Mouse (Mus musculus) urinary bladder, postnatal 14 days (tissue): ENCODE measurements around the gene Zmynd10.

Experiments used
- DNase-seq: peaks from one replicate; pipeline ENCODE4 v3.0.0; 2021; ENCODE audit warnings: low spot score

Gene Zmynd10

GRCm38 (mm10) chr9:107580501-107581317 is 33.6 kb downstream of the Zmynd10 start, which contains the start of gene Hyal3:
TSS of gene Hyal3 (plus strand) at chr9:107580818.
- peak; percentile 93 for DNase-seq

DNA sequence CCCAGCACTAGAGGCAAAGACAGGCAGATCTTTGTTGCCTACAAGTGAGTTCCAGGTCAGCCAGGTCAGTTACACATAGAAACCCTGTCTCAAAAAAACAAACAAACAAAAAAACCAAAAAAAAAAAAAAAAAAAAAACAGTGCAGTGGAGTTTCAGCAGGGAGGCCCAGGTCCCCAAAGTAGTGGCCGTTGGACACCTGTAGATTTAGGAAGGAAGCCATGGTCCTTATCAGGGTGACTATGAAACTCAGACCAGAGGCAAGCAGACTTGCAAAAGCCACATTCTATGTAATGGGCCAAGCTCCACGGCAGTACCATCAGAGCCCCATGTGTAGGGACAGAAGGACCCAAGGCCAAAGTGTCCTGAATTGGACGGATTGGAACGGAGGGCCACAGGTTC is 34.5 kb downstream of the Zmynd10 start:
- DNase-seq = no peak

- DNase-seq = no peak
Measured at GRCm38 (mm10) chr9:107582509-107583062, 35.5 kb downstream of the Zmynd10 start.

DNA sequence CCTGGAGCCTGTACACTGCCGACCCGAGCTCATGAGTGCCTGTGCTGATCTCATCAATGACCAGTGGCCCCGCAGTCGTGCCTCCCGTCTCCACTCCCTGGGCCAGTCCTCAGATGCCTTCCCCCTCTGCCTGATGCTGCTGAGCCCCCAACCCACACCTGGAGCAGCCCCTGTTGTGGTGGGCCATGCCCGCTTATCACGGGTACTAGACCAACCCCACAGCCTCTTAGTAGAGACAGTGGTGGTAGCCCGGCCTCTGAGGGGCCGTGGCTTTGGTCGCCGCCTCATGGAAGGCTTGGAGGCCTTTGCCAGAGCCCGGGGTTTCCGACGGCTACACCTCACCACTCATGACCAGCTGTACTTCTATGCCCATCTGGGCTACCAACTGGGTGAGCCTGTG is 36.1 kb downstream of the Zmynd10 start:
- no peak for DNase-seq

DNA sequence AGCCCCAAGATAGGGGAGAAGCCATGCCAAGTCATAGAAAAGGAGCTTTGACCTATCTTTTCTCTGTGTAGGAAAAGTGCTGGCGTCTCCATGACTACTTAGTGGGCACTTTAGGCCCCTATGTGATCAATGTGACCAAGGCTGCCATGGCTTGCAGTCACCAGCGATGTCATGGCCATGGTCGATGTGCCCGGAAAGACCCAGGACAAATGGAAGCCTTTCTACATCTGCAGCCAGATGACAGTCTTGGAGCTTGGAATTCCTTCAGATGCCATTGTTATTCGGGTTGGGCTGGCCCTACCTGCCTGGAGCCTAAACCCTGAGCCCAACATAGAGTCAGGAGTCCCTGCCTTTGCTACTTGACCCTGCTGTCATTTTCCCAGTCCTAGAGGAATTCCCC is 39.4 kb downstream of the Zmynd10 start:
- DNase-seq = no peak

DNA sequence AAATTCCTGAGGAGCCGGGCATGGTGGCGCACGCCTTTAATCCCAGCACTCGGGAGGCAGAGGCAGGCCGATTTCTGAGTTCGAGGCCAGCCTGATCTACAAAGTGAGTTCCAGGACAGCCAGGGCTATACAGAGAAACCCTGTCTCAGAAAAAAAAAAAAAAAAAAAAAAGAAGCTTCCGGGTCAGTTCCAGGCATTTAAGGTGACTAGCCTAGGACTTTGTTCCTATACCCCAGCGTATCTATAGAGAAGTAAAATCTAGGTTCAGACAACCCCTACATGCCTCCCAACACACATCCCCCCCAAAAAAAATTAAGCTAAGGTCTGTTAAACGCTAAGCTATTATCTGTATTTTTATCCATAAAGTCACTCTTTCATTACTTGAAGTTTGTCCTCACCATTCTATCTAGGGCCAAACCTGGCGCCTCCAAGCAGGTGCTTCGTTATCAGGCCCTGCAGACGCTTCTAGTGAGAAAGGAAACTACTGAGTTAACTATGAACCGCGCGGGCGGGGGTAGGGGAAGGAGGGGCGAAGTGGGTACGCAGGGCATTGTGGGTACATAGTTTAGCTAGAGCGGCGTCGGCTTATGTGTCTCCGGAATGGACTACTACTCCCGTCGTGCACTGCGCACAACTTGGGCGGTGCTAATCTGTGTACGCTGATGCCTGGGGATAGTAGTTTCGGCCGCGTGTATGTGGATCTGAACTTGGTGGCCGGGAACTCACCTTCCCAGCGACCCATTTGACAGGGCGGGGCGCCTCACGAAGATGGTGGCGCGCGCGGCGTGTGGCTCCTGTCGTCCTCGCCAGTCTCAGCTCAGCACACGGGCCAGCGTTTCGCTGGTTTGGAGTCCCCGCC is 40.1 kb downstream of the Zmynd10 start, which contains the start of gene Ifrd2:
Ifrd2 (plus strand) TSS at position 669 of the 859 bp plus-strand sequence.
- DNase-seq = peak; percentile 97

DNA sequence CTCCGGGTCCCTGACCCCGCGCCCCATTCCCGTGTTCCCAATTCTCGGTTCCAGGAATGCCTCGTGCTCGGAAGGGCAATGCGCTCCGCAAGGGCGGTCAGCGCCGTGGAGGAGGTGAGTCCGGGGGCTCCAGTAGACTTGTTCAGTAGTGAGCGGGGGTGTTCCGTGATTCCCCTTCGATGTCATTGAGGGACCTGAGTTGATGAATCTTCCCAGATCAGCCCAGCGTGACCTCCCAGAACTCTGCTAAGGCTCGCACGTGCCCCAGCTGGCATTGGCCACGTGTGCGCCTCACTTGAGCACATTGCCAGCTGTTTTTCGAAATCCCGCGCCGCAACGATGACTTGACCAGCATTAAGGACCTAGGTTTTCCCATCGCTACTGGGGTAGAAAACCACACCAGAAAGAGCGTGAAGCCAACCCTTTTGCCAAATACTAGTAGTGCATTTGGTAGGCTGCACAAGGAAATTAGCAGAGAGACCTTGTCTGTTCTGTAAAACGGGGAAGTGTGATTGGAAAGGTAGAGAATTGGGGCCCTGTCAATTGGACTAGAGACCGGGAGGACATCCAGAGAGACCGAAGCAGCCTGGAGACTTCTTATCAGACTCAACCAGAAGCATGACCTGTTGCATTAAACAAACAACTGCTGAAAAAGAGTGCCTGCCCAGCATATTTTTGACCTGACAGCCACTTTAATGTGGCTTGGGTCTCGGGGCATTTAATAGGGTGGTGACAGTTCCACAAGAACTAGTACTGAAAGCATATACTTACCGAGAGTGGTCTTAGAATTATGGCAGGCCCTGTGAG is 40.9 kb downstream of the Zmynd10 start:
- DNase-seq = no peak

DNA sequence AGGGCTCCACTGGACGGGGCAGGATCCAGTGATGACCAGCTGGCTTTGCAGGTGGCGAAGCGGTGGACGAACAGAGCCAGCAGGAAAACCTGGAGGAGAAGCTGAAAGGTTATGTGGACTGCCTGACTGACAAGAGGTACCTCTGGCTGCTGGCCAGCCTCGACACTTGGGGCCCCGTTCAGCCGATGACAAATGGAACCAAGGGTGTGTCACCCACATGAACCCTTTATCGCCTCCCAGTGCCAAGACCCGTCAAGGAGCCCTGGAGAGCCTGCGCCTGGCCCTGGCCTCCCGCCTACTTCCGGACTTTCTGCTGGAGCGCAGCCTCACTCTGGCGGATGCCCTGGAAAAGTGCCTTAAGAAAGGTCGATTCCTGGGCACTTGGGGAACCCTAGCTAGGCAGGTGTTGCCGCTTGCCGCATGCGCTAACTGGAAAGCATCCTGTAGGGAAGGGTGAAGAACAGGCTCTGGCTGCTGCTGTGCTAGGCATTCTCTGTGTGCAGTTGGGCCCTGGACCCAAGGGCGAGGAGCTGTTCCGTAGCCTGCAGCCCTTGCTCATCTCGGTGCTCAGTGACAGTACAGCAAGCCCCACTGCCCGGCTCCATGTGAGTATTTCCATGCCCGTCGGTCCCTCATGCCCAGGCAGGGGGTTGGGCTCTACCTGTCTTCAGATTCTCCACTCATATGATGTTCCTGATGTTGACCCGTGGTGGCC is 43.1 kb downstream of the Zmynd10 start:
- no peak for DNase-seq

DNA sequence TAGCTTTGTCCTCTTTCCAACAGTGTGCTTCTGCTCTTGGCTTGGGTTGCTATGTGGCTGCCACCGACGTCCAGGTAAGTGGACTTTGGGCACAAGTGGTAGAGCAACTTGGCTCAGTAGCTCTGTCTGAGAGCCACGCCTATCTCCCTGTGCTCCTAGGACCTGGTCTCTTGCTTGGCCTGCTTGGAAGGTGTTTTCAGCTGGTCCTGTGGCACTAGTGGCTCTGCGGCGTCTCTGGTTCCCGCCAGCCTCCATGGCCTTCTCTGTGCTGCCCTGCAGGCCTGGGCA is 43.6 kb downstream of the Zmynd10 start:
- DNase-seq = no peak

DNA sequence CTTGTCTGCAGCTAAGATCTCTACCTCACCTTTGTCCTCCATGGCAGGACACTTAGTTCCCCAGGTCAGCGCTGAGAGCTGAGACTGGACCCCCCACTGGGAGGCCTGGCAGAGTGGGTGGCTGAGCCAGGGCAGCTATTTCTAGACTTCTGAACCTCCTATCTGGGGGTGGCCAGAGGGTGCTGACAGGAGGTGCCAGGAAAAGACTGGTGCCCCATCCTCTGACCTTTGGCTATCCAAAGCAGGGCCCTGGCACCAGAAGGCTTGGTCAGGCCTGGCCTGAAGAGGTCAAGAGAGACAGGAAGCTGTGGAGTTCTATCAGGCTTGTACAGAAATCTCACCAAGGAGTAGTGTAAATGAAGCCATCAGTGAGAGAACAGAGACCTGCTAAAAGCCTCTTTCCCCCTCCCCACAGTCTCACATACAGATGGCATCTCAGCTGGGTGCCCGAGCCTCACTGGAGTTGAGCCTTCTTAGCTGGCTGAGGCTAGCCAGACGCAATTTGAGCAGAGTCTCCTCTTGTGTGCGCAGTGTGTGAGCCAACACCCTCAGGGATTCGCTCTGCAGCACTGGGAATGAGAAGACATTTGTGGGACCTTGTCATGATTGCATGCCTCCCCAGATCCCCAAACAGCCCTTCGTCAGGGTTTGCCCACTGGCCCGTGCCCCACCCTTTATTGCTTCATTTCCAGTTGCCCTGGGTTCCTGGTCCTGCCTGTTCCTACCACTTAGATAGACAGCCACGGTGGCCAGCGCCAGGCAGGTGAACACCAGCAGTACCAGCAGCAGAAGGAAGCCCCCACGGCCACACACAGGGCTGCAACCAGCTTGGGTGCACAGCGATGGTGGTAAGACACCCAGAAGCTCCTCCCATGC is 46.2 kb downstream of the Zmynd10 start:
- no peak for DNase-seq

GRCm38 (mm10) chr9:107594281-107595062 is 47.4 kb downstream of the Zmynd10 start:
- DNase-seq = no peak

DNA sequence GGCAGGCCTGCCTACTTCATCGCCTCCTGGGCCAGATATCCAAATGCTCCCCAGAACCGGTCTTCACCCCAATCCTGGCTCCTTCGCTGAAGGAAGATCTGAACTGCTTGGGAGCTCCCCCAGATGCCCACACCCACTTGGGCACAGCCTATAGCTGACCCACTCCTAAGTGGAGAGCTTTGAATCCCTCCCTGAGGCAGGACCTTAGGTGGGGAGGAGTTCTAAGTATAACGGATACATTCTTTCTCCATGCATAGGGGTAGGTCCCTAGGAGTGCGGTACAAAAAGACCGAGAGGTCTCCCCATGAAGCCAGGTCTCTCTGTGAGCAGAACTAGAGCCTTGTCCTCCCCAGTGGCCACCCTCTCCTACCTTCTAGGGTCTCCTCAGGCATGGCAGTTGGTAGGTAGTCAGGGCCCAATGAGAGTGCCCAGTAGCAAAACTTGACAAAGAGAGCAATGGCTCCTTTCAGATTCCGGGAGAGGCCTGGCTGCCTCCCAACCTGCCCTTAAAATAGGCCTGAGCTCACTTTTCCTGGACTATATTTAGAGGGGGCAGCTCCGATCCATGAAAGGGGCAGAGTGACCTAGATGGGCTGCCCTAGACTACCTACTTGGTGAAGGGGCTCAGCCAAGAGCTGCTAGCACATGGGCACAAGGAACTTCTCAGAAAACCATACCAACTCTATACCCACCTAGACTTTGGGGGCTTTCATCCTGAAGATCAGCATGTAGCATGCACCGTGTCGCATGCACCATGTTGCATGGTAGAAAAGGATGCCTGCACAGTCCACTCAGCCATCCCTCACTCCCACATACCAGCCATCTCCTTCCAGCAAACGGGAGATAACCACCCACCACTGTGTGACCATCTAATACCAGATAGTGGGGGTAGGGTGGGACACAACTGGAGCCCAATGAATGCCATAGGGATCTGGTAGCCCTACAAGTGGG is 49.8 kb downstream of the Zmynd10 start:
- no peak for DNase-seq

DNA sequence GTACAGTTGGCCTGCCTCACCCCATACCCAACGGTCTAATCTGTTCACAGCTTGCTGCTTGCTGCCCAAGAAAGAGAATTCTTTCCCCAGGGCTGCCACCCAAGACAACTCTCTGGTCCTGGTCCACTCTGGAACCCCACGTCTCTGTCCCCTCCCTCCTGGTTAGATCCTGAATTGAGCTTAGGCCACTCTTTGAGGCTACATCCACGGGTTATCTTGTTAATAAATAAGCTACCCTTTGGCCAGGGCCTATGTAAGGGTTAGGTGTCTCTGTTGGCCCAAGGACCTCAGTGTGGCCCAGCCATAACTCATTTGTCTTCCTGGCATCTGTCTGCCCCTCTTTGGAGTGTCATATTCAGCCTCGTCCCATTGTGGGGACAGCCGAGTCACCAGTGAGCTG is 51.3 kb downstream of the Zmynd10 start:
- DNase-seq = no peak

- DNase-seq = no peak
Measured at GRCm38 (mm10) chr9:107599433-107599832, 52.3 kb downstream of the Zmynd10 start.

GRCm38 (mm10) chr9:107599842-107600241 is 52.7 kb downstream of the Zmynd10 start:
- DNase-seq = no peak

- no peak for DNase-seq
Measured at GRCm38 (mm10) chr9:107600745-107601144, 53.6 kb downstream of the Zmynd10 start.
